Mouse (Mus musculus) MEL-GATA-1-ER (cell line): ENCODE data around the gene Gm49378.
A peak's percentile ranks its signal among the peaks of the same experiment; 100 is the strongest.

ENCODE experiments used
- DNase-seq: peaks from one replicate; pipeline ENCODE4 v3.0.0-alpha.2; 2012; ENCODE audit warnings: low read depth; ENCODE audit errors: extremely low read depth

Gm49378 gene

DNA sequence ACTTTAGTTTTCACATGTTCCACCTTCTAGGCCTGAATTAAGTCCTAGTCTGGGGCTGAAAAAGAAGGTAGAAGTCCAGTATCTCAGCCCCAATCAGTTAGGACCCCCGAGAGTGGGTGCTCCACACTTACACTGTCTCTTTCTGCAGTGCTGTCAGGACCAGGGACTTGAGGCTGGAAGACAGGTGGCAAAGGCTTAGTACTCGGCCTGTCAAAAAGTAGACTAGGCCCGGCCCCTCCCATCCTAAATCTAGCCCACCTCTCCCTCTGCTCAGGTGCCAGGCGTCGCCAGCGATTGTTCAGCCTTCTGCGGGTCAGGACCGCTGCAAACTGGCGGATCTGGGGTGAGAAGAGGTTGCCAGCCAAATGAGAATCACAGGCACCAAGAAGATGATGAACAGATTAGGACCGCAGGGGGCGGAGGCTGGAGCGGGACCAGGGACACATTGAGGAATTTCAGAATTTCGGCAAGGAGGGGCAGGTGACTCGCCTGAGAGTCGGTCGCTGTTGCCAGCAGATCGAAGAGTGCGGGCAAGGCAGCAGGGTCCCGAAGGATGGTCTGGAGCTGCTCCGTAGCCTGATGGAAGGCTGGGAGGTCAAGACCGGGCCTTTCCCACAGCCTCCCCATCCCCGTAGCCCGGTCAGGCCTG is 2.7 kb downstream of the Gm49378 start:
- no peak for DNase-seq

DNA sequence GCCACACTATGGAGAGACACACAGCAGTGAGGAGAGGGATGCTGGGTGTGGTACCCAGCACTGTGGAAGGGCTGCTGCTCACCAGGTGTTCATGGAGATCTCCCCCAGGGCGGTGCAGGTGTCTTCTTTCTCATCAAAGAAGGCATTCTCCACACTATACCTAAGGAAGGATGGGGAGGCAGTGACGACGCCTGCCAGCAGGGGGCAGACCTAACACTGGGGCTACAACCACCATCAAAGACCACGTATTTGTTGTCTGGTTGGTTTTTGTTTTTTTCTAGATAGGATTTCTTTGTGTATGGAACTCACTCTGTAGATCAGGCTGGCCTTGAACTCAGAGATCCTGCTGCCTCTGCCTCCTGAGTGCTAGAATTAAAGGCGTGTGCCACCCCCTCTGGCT is 8.4 kb downstream of the Gm49378 start:
- no peak for DNase-seq

DNA sequence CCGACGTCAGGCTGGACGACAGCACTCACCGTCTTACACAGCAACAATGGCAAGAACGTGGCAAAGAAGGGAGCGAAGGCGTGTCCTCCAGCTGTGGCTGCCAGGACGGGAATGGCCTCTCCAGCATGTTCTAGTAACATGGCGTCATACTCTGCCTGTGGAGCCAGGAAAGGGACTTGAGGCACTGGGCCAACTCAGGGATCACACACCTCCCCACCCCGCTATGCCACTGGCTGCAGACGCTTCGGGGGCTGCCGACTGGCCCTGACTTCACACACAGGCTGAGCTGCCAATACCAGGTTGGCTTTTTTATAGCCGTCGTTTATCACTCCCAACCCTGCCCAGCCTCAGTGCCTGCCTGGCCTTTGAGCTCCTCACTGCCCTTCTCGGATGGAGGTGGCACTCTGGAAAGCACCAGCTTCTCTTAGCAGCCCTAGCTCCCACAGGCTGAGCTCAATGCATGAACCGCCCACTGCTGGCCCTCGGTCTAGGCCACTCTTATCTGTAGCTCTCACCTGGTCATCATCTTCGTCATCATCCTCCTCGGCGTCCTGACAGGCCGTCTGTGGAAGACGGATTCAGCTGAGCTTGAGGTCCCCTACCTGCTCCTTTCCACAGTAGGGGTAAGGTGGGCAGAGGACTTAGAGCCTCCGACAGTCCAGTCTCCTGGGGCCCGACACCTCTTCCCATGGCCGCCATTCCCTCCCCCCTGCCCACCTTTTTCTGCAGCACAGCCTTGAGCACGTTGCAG is 9.4 kb downstream of the Gm49378 start:
- DNase-seq, result no peak

DNA sequence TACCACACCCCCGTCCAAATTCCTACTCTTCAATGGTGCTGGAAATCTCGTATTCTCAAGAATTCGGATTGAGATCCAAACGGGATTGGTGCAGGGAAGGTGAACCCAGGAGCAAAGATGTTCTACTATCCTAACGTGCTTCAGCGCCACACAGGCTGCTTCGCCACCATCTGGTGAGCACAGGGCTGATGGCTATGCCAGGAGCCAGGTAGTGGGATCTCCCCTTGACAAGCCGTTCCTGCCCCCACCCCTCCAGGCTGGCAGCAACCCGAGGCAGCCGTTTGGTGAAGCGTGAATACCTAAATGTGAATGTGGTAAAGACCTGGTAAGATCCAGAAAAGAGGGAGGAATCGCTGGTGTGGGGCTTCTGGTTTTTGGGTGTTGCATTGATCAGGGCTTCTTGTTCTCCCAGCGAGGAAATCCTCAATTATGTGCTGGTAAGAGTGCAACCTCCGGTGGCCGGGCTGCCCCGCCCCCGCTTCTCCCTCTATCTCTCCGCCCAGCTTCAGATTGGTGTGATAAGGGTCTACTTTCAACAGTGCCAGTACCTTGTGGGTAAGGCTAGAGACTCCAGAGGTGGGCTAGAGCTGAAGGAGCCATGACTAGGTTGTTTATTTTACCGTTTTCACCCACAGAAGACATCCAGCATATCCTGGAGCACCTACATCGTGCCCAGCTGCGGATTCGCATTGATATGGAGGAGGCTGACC is 19.1 kb downstream of the Gm49378 start:
- peak; percentile 33 for DNase-seq

DNA sequence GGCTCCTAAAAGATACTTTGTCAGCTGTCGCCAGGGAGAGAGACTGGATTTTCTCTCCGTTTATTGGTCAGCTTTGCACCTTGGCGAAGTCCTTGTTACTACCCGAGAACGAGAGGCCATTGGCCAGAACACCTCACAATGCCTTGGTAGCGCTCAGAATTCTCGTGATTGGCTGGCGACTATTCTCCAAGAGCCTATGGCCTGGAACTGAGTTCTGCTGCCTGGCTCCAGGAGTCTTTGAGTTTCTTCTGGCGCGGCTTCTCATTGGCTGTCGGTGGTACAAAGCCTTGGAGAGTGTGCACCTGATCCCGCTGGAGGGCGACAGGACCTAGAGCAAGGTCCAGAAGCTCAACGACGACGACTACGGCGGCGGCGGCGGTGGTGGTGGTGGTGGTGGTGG is 19.9 kb downstream of the Gm49378 start, which contains the start of gene Rec8:
Gene Rec8, plus strand, starts transcription at position 216 of the 400 bp plus-strand sequence.
- DNase-seq, result no peak

DNA sequence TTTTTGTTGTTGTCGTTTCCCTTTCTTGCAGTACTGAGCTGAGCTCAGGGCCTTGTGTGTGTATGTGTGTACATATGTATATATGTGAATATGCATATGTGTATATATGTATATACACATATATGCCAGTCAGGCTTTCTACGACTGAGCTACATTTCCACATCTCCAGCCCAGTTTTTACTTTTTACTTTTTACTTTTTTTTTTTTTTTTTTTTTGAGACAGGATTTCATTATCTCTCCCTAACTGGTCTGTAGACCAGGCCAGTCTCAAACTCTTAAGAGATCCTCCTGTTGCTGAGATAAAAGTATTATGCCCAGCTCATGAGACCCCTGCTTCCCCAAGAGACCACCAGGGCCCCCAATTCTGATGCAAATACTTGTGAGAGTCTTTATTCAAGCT is 20.9 kb downstream of the Gm49378 start:
- no peak for DNase-seq

DNA sequence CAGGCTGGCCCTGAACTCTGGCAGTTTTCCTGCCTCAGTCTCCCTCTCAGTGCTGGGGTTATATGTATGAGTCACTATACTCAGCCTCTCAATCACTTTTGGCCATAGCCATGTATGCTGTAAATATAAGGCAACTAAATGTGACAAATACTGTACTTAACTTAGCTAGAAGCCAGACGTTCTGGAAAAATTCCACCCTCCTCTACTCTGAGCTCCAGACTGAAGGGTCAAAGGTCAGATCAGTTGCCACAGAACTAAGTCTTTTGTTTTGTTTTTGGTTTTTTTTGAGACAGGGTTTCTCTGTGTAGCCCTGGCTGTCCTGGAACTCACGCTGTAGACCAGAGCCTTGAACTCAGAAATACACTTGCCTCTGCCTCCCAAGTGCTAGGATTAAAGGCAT is 21.8 kb downstream of the Gm49378 start:
- DNase-seq, result no peak

DNA sequence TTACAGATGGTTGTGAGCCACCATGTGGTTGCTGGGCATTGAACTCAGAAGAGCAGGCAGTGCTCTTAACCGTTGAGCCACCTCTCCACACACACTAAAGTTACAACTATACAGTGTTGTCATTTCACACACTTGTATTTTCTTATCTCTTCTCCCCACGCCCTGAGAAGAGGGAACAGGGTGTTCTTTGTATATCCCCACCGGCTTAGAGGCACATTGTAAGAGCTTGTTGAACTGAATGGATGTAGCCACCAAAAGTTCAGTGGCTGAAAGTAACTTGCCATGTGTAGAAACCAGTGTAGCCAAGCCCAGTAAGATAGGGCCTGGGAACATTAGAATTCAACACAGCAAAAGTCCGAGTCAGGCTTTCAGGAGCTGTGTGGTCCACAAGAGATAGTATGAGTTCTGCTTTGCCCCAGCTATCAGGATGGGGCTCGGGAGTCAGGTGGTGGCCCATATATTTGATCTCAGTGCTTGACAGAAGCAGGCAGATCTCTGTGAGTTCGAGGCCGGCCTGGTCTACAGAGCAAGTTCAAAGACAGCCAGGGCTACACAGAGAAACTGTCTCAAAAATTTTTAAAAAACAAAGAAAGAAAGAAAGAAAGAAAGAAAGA is 23.0 kb downstream of the Gm49378 start:
- peak; percentile 89 for DNase-seq

DNA sequence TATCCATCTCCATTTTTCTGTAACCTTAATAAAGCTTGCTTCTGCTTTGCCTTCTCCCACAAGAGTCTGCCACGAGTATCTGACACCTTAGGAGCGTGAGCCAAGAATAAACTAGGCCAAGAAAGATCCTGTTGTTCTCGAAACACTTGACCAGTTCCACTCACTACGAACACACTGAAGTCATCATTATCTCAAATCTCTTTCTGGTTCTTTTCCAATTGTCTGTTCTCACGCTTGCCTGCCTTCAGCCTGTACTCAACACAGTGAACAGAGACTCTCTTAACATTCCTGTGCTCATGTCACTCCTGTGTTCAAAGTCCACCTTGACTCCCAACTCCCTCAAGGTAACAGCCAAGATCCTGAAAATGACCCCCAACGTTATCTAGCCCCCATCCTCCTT is 24.3 kb downstream of the Gm49378 start:
- no peak for DNase-seq

DNA sequence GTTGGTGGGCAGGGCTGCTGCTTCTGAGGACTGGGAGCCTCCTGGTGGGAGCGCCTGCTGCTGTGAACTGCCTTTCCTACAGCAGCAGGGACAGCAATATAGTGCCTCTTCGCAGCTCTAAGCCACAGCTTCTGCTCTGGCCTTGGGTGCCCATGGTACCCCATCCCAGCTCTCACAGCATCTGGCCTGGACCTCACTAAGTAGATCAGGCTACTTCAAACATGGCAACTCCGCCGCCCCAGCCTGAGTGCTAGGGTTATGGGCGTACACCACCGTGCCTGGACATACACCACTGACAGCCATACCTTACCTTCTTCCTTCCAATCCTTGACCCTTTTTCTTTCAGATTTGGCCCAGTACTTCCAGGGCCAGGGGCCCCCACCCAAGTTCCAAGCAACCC is 29.4 kb downstream of the Gm49378 start:
- no peak for DNase-seq

DNA sequence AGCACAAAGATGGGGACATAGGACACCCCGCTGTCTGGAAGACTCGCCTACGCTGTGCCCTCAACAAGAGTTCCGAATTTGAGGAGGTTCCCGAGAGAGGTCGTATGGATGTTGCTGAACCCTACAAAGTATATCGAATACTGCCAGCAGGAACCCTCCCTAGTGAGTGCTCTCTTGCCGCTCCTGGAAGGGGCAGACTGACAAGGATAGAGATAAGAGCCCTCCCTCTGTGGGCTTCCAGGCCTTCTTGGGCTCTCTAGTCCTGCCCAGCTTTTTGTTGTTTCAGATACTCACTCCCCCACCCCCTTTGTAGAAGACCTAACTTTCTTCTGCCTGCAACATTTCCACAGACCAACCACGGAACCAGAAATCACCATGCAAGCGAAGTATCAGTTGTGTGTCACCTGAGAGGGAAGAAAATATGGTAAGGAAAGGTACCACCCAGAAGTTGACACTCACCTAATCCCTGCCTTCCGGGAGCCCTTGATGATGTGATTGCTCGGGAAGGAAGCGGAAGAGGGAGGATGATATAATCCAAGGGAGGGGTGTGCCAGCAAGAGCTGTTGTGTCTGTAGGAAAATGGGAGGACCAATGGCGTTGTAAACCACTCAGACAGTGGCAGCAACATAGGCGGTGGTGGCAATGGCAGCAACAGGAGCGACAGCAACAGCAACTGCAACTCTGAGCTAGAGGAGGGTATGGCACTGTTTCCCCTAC is 31.8 kb downstream of the Gm49378 start:
- no peak for DNase-seq

DNA sequence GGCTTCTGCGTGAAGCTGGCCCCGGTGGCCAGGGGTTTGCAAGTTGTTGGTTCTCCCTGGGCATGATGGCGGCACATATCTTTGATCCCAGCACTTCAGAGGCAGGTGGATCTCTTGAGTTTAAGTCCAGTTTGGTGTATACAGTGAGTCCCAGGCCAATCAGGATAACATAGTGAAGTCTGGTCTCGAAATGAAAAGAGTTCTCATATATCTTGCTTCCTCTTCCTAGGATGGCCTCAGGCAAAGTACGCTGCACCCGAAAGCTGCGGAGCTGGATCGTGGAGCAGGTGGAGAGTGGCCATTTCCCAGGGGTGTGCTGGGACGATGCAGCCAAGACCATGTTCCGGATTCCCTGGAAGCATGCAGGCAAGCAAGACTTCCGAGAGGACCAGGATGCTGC is 32.9 kb downstream of the Gm49378 start:
- DNase-seq, result no peak

DNA sequence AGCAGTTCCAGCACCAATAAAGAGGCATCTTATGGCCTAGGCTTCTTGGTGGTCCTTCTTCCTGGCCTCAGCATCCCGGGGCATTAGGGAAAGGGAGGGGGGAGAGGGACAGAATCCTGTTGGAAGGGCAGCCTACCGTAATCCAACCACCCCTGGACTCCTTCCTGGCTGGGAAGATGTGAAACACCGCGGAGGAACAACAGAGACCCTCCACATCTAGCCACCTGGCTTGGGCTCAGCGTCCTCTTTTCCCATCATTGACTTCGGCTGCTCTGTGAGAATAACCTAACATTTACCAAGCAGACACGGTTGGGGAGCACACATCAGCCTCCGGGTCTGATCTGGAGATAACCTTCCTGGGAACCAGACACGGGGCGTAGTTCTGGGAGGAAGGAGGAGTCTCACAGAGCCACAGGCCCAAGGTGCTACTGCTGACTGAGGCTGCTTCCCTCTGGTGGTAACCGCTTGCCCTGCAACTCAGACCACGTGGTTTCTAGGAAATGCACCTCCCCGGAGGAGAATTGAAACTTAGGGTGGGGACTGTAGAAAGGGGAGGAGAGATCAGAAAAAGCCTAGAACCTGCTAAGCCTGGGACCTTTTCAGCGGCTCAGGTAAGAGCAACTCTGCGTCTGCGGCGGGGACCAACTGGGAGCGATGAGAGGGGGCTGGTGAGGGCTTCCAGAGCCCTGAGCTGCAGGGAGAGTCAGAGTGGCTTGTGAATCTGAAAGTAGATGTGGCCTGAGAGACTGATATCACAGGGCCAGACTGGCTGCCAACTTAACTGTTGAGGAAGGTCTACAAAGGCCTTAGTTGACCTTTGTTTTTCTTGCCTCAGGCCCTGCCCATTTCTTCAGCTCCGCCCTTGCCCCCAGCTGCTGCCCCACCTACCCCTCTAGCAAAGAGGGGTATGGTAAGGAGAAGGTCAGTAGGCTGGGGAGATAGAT is 33.8 kb downstream of the Gm49378 start:
- peak; percentile 89 for DNase-seq

DNA sequence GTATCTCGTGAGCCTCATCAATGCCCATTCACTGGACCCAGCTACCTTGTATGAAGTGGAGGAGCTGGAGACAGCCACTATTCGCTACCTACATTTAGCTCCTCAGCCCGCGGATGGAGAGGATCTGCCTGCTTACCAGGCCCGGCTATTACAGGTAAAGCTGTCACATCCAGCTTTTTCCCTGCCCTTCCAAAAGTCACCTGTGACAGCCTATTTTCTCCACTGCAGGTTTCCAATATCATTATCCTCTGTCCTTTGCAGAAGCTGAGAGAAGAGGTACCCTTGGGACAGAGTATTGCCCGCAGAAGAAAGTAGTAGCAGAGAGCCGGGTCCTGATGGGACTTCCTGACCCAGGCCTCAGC is 34.4 kb downstream of the Gm49378 start, which contains the start of gene Irf9:
Gene Irf9, plus strand, starts transcription at position 301 of the 362 bp plus-strand sequence.
- no peak for DNase-seq

DNA sequence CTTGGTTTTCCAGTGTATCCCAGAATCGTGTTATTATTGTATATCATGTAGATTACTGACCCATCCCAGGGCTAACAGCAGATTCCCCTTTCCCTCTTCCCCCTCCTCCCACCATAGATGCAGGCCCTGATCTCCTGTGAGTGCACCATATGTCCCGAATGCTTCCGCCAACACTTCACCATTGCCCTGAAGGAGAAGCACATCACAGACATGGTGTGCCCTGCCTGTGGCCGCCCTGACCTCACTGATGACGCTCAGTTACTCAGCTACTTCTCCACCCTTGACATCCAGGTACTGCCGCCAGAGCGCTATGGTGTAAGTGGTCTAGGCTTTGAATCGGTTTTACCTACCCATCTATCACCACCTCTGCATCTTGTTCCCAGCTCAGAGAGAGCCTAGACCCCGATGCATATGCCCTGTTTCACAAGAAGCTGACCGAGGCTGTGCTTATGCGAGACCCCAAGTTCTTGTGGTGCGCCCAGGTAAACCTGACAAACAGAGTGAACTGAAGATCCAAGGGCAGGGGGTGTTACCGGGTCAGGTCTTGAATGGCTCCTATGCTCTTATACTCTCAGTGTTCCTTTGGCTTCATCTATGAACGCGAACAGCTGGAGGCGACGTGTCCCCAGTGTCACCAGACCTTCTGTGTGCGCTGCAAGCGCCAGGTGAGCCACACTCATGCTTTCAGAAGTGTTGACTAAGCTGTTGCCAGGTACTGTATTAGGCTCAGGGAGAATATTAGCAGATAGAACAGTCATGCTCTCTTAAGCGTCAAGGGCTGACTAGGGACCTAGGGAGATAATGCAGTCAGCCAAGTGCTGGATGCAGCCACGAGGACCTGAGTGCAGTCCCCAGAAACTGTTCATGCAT is 38.9 kb downstream of the Gm49378 start:
- DNase-seq, result no peak

DNA sequence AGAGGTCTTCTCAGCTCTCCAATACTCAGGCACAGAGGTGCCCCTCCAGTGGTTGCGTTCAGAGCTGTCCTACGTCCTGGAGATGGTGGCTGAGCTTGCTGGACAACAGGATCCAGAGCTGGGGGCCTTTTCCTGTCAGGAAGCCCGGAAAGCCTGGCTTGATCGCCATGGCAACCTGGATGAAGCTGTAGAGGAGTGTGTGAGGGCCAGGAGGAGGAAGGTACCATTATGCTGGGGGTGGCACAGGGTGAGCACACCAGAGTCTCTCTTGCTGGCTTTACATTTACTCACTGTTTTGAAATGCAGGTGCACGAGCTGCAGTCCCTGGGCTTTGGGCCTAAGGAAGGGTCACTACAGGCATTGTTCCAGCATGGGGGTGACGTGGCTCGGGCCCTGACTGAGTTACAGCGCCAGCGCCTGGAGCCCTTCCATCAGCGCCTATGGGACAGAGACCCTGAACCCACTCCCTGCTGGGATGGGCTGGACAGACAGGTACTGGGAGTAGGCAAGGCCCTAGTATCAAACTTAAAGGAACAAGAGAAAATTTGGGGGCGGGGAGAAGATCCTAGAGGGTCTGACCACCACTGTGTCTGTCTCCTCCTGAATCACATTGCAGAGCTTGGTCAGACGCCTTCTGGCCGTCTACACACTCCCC is 41.5 kb downstream of the Gm49378 start:
- no peak for DNase-seq

DNA sequence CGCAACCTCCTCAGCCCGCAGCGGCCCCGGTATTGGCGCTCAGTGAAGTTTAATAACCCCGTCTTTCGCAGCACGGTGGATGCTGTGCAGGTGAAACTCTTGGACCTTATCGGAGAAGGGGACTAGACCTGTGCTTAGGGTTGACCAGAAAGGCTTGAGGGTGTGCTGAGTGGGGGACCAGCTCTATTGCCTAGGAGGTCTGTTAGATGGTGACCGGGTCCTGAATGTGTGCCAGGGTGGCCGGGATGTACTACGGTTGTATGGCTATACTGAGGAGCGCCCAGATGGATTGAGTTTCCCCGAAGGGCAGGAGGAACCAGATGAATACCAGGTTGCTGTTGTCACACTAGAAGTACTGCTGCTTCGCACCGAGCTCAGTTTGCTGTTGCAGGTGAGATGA is 45.5 kb downstream of the Gm49378 start:
- DNase-seq, result peak; percentile 15

DNA sequence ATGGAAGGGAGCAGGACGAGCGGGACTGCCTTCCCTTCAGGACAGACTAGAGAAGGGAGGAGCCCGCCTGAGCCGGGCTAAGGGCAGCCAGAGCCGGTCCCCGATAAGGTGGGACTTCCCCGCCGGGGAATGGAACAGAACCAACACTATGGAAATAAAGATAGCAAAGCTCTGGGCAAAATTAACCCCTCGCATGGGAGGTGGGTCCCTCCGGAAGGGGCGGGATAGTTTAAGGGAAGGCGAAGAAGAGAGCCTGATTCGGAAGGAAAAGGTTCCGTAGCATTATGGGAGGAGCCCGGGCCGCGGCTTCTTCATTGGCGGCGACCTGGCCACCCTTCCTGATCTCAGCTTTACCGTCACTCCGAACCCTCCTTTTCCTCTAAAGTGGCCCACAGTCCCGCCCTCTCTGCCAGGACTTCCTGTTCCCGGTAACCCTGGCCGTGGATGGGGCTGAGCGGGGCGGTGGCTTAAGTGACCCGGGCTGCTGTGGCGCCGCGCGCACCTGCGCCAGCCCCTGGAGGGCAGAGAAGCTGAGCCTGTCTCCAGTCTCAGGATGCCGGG is 46.3 kb downstream of the Gm49378 start, which contains the start of gene Rnf31:
Gene Rnf31, plus strand, starts transcription at position 378 of the 561 bp plus-strand sequence.
- peak; percentile 94 for DNase-seq
